Mouse (Mus musculus) CH12F3 (cell line): ENCODE results near the gene Ccdc194.
"Not testable (repeated sequence)": the region's sequence is repeated elsewhere in the genome, so short reads cannot be mapped to it uniquely, and the experiment has no call there.

ENCODE experiments used
- in situ Hi-C: fragments of 300-500 bp; cut with MboI; formaldehyde crosslinking; loops from 2 replicates; pipeline ENCODE4 v1.14.3; 2020; ENCODE audit warnings: low sequenced_read_pairs

Ccdc194 gene

GRCm38 (mm10) chr8:71558071-71558957, 32.8 kb upstream of the Ccdc194 start, which contains the start of gene Tmem221:
Tmem221 (minus strand) TSS chr8:71558871.
- in situ Hi-C loops: no loop called here

GRCm38 (mm10) chr8:71554644-71555043, 29.1 kb upstream of the Ccdc194 start:
- in situ Hi-C loops: no loop called here

GRCm38 (mm10) chr8:71554001-71554400, 28.5 kb upstream of the Ccdc194 start:
- in situ Hi-C loops: no loop called here

- in situ Hi-C loops: no loop called here
Observed at GRCm38 (mm10) chr8:71552770-71553169, 27.3 kb upstream of the Ccdc194 start.

GRCm38 (mm10) chr8:71550754-71551153, 25.2 kb upstream of the Ccdc194 start:
- in situ Hi-C loops: no loop called here

- in situ Hi-C loops: no loop called here
Observed at GRCm38 (mm10) chr8:71547590-71547989, 22.1 kb upstream of the Ccdc194 start.

GRCm38 (mm10) chr8:71545053-71545452, 19.5 kb upstream of the Ccdc194 start:
- in situ Hi-C loops: no loop called here

- in situ Hi-C loops: no loop called here
Observed at GRCm38 (mm10) chr8:71543755-71544154, 18.2 kb upstream of the Ccdc194 start.

GRCm38 (mm10) chr8:71542632-71543343, 17.3 kb upstream of the Ccdc194 start, which contains the start of gene Mvb12a:
Mvb12a (plus strand) TSS chr8:71542922.
- in situ Hi-C loops: no loop called here

GRCm38 (mm10) chr8:71537028-71537867, 11.7 kb upstream of the Ccdc194 start, which contains the start of gene Bst2:
Bst2 (minus strand) TSS chr8:71537456.
- in situ Hi-C loops: no loop called here

- in situ Hi-C loops: no loop called here
Observed at GRCm38 (mm10) chr8:71535663-71536062, 10.2 kb upstream of the Ccdc194 start.

- in situ Hi-C loops: no loop called here
Observed at GRCm38 (mm10) chr8:71534263-71534810, 8.8 kb upstream of the Ccdc194 start.

- in situ Hi-C loops: not testable (repeated sequence)
Observed at GRCm38 (mm10) chr8:71530735-71531467, 5.4 kb upstream of the Ccdc194 start.

GRCm38 (mm10) chr8:71528362-71529073, 3.0 kb upstream of the Ccdc194 start:
- in situ Hi-C loops: no loop called here

GRCm38 (mm10) chr8:71527162-71527870, 1.8 kb upstream of the Ccdc194 start:
- in situ Hi-C loops: no loop called here

- in situ Hi-C loops: no loop called here
Observed at GRCm38 (mm10) chr8:71526272-71526671, 761 bp upstream of the Ccdc194 start.

- in situ Hi-C loops: no loop called here
Observed at GRCm38 (mm10) chr8:71521634-71522033, 3.9 kb downstream of the Ccdc194 start.

- in situ Hi-C loops: not testable (repeated sequence)
Observed at GRCm38 (mm10) chr8:71519037-71519825, 6.3 kb downstream of the Ccdc194 start.
